Mouse (Mus musculus) layer of hippocampus, adult 18-20 months (tissue): ENCODE data around the gene Sez6l2. TPM values are rescaled to one million over a fixed set of nuclear protein-coding genes. Genes with fewer than 3 reads are reported as not detected.

Experiments
- DNase-seq, 2 experiments: peaks; one replicate each; pipeline ENCODE4 v3.0.0; 2022; ENCODE audit warnings: low spot score in 2 of 2
- total RNA-seq, 2 experiments: library from RNA; stranded (reverse); gene quantifications; 2 replicates each; pipeline ENCODE4 v1.2.3; 2021

Sez6l2 gene
- total RNA-seq, 2 experiments from 2014 or later: 475 to 503 TPM

GRCm38 (mm10) chr7:126955125-126955524 is 4.8 kb downstream of the Sez6l2 start:
- DNase-seq: no peak

GRCm38 (mm10) chr7:126959780-126960179 is 9.4 kb downstream of the Sez6l2 start:
- no peak for DNase-seq

- DNase-seq: peak in 1 of 2 experiments; percentile 79
Observed at GRCm38 (mm10) chr7:126961095-126961494, 10.7 kb downstream of the Sez6l2 start.

- no peak for DNase-seq
Observed at GRCm38 (mm10) chr7:126961965-126962364, 11.6 kb downstream of the Sez6l2 start.

- DNase-seq: no peak
Observed at GRCm38 (mm10) chr7:126963548-126964286, 13.4 kb downstream of the Sez6l2 start.

- DNase-seq: no peak
Observed at GRCm38 (mm10) chr7:126965568-126965967, 15.2 kb downstream of the Sez6l2 start.

GRCm38 (mm10) chr7:126967361-126967760 is 17.0 kb downstream of the Sez6l2 start:
- DNase-seq: no peak

- no peak for DNase-seq
Observed at GRCm38 (mm10) chr7:126975493-126975892, 25.1 kb downstream of the Sez6l2 start.

- no peak for DNase-seq
Observed at GRCm38 (mm10) chr7:126975893-126975949, 25.4 kb downstream of the Sez6l2 start, which contains the start of gene Cdipt. TSS of gene Cdipt (plus strand) at chr7:126975914.

GRCm38 (mm10) chr7:126975950-126976866 is 25.8 kb downstream of the Sez6l2 start, which contains the start of gene Cdiptos:
TSS of gene Cdiptos (minus strand) at chr7:126976098.
- DNase-seq: peak; percentile 94 to 97

DNA sequence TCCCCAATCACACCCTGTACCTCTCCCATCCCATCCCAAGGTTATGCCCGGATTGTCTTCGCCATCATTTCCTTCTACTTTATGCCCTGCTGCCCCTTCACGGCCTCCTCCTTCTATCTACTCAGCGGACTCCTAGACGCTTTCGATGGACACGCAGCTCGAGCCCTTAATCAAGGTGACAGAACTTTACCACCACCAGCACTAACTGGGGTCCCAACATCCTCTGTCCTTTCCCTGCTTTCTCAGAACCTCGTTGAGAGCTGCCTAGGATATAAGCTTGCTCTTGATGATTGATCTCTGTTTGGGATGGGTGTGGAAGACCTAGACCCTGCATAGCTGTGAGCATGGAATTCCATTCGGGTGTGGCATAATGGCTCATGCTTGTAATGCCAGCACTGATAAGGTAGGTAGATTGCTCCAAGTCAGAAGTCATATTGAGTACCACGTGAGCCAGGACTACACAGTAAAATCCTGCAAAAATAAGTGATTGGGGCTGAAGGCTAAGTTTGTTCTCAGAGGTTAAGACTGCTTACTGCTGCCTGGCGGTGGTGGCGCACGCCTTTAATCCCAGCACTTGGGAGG is 26.6 kb downstream of the Sez6l2 start:
- no peak for DNase-seq

- no peak for DNase-seq
Observed at GRCm38 (mm10) chr7:126978841-126979240, 28.5 kb downstream of the Sez6l2 start.

DNA sequence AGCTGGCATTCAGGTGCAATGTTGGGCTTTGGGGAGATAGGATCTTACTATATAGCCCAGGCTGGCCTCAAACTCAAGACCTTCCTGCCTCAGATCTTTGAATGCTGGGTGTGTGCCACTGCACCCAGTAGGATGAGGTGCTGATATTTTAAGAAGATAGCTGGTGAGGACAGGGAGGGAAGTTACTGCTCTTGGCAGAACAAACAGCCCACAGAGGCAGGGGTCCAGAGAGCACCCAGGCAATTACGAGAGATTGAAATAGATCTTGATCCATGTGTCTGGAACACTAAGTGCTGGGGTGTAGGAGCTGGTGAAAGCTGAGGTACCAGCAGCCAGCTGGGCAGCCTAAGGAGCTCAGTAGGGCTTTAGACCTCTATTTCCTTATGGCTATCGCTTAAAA is 31.2 kb downstream of the Sez6l2 start:
- DNase-seq: no peak

DNA sequence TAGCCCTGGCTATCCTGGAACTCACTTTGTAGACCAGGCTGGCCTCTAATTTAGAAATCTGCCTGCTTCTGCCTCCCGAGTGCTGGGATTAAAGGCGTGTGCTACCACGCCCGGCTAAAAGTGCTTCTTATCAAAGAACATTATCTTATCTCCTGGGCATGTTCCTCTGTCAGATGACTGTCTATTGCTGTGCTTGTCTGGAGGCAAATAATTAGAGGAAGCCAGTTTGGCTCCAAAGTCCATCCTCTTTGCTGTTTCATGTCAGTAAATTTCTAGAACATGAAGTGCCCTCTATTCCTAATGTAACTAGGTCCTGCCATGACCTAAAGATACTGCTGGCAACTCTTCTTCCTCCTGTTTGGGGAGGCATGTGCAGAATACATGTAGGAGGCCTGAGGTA is 31.7 kb downstream of the Sez6l2 start:
- DNase-seq: no peak

DNA sequence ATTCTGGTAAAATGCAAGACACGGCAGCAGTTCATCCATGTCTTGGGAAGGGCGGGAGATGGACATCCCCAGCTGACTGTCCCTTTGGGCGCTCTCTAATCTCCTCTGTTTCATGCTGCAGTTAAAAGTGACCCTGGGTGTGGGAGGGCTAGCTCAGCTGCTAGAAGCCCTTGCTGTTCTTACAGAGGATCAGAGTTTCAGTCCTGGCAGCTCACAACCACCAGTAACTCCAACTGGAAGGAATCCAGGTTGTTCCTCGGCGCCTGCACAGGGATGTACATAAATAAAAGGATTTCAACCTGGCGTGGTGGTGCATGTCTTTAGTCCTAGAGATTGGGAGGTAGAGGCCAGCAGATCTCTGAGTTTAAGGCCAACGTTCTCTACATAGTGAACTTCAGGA is 32.8 kb downstream of the Sez6l2 start:
- no peak for DNase-seq

GRCm38 (mm10) chr7:126984667-126985444 is 34.5 kb downstream of the Sez6l2 start:
- DNase-seq: no peak

- DNase-seq: no peak
Observed at GRCm38 (mm10) chr7:126986319-126986718, 36.0 kb downstream of the Sez6l2 start.

- no peak for DNase-seq
Observed at GRCm38 (mm10) chr7:126988816-126989215, 38.5 kb downstream of the Sez6l2 start.

GRCm38 (mm10) chr7:126996449-126996848 is 46.1 kb downstream of the Sez6l2 start:
- DNase-seq: no peak

DNA sequence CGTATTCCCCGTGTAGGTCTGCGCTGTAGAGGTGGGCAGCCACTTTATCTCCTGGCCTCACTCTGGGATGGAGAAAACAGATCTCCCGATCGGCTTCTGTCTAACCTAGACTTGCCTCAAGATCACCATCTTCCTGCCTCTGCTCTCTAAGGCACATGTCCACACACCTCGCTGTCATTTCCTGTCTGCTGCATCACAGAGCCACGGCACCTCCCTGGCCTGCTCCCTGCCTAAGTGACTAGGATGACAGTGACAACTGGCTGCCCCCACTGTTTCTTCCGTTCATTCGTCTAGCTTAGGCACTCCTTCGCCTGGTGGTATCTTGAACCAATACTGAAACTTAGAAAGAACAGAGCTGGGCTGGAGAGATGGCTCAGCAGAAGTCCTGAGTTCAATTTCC is 49.2 kb downstream of the Sez6l2 start:
- DNase-seq: no peak

DNA sequence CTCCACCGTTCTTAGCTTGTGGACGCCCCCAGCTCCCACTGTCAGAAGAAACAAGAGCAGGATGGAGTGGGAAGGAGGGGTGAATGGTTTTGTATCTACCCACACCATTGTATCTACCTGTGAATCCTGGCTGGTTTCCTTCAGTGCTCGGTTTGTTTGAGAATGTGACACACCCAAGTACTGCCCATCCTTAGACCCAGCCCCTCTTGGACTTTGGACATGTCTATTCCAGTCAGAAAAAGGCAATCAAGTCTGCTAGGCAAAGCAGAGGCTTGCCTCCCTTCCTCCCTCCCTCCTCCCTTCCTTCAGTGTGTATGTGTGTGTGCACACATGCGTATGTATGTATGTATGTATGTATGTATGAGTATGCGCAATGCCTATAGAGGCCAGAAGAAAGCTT is 53.3 kb downstream of the Sez6l2 start:
- DNase-seq: no peak
